Mouse (Mus musculus) embryonic facial prominence, embryonic 14.5 days (tissue): ENCODE data around the gene Aldh2. TPM values are rescaled to one million over a fixed set of nuclear protein-coding genes. Genes with fewer than 3 reads are reported as not detected.
A peak's percentile ranks its signal among the peaks of the same experiment; 100 is the strongest.

Experiments used
- ATAC-seq: fragments of 200-750 bp; cut with Nextera tagmentation; 2 replicates; pipeline ENCODE4 v1.8.0; 2017; ENCODE audit warnings: low read depth, moderate number of reproducible peaks, moderate TSS enrichment
- DNase-seq: peaks from one replicate; pipeline ENCODE4 v3.0.0-alpha.2; 2015; ENCODE audit warnings: low spot score
- H3K27ac ChIP-seq: fragments of 300-500 bp; sonication (generic); replicated peaks from 2 replicates; pipeline ENCODE4 v1.5.1; 2014; ENCODE audit warnings: low read depth, mild to moderate bottlenecking, low read length, moderate library complexity
- H3K27me3 ChIP-seq: fragments of 300-500 bp; sonication (generic); replicated peaks from 2 replicates; pipeline ENCODE4 v1.6.1; 2014; ENCODE audit warnings: low read length; ENCODE audit not compliant: control insufficient read depth, insufficient read depth
- H3K36me3 ChIP-seq: fragments of 300-500 bp; sonication (generic); 2 replicates; pipeline ENCODE4 v1.6.1; 2014; ENCODE audit warnings: low read length, mixed read lengths; ENCODE audit not compliant: control insufficient read depth, insufficient read depth
- H3K4me1 ChIP-seq: fragments of 300-500 bp; sonication (generic); 2 replicates; pipeline ENCODE4 v1.6.1; 2014; ENCODE audit warnings: antibody characterized with exemption, low read length; ENCODE audit not compliant: control insufficient read depth, insufficient read depth
- H3K4me2 ChIP-seq: fragments of 300-500 bp; sonication (generic); 2 replicates; pipeline ENCODE4 v1.6.1; 2014; ENCODE audit warnings: low read depth, mild to moderate bottlenecking, low read length, moderate library complexity, mixed read lengths
- H3K4me3 ChIP-seq: fragments of 300-500 bp; sonication (generic); 2 replicates; pipeline ENCODE4 v1.5.1; 2014; ENCODE audit warnings: low read depth, mild to moderate bottlenecking, low read length
- H3K9ac ChIP-seq: fragments of 300-500 bp; sonication (generic); 2 replicates; pipeline ENCODE4 v1.6.1; 2014; ENCODE audit warnings: low read depth, mild to moderate bottlenecking, low read length, moderate library complexity, mixed read lengths
- H3K9me3 ChIP-seq: fragments of 300-500 bp; sonication (generic); 2 replicates; pipeline ENCODE4 v1.6.1; 2016; ENCODE audit warnings: low read length; ENCODE audit not compliant: control insufficient read depth
- WGBS: fragments of 180-500 bp; shearing (Covaris S2); extraction: QIAGEN DNeasy Blood & Tissue Kit; methylation state at CpG from one replicate; pipeline ENCODE4 v1.1.7; 2014; 5-methylcytosine and 5-hydroxymethylcytosine counted together
- polyA plus RNA-seq: library from polyadenylated mRNA; unstranded; fragments of >200 nt; fragmentation: Nextera tagmentation; extraction: Ambion mirVana; gene quantifications from 2 replicates; pipeline ENCODE4 v1.2.1, GENCODE M21; 2014

Aldh2 gene
- polyA plus RNA-seq, 1 experiment from 2014 or later = 87.8 TPM

- peaks cover 8% of the 10 kb centered on the region; the same call in 1 of the 2 replicates for H3K4me1 ChIP-seq
- H3K4me2 ChIP-seq = no peak overlapping the region
- ATAC-seq (no peak), DNase-seq (peak; percentile 45)
- 55% methylated on average over 13 of the region's 13 CpGs for WGBS
- H3K4me3 ChIP-seq = no peak overlapping the region
- no peak overlapping the region for H3K27ac ChIP-seq
- no peaks in the 10 kb centered on the region for H3K27me3 ChIP-seq
- H3K9me3 ChIP-seq = no peaks in the 10 kb centered on the region
- H3K9ac ChIP-seq = no peak overlapping the region
- H3K36me3 ChIP-seq = no peaks in the 10 kb centered on the region
Measured at GRCm38 (mm10) chr5:121598871-121599610, 5.4 kb upstream of the Aldh2 start.

- no peaks in the 10 kb centered on the region for H3K27me3 ChIP-seq
- no peak overlapping the region for H3K9ac ChIP-seq
- H3K4me3 ChIP-seq = no peak overlapping the region
- DNase-seq (no peak), ATAC-seq (no peak)
- H3K9me3 ChIP-seq = no peaks in the 10 kb centered on the region
- 82% methylated on average over 7 of the region's 7 CpGs for WGBS
- no peaks in the 10 kb centered on the region for H3K36me3 ChIP-seq
- no peak overlapping the region for H3K27ac ChIP-seq
- H3K4me1 ChIP-seq = peaks cover 12% of the 10 kb centered on the region; the same call in 1 of the 2 replicates
- H3K4me2 ChIP-seq = no peak overlapping the region
Measured at GRCm38 (mm10) chr5:121597991-121598537, 4.4 kb upstream of the Aldh2 start.

GRCm38 (mm10) chr5:121597332-121597731 lies 3.7 kb upstream of the Aldh2 start:
- 66% methylated on average over 4 of the region's 4 CpGs for WGBS

GRCm38 (mm10) chr5:121596226-121596625 lies 2.6 kb upstream of the Aldh2 start:
- no peaks in the 10 kb centered on the region for H3K36me3 ChIP-seq
- no peak overlapping the region for H3K9ac ChIP-seq
- no peak overlapping the region for H3K27ac ChIP-seq
- no peaks in the 10 kb centered on the region for H3K9me3 ChIP-seq
- no peaks in the 10 kb centered on the region for H3K27me3 ChIP-seq
- no peak overlapping the region for H3K4me3 ChIP-seq
- 73% methylated on average over 6 of the region's 6 CpGs for WGBS
- DNase-seq (no peak), ATAC-seq (no peak)
- 0 out of 2 replicates have a peak, but pooled peaks cover 8% of the 10 kb centered on the region for H3K4me1 ChIP-seq
- no peak overlapping the region for H3K4me2 ChIP-seq

More at GRCm38 (mm10) chr5:121597332-121597731, 3.7 kb upstream of the Aldh2 start:
- no peaks in the 10 kb centered on the region for H3K36me3 ChIP-seq
- H3K9me3 ChIP-seq = no peaks in the 10 kb centered on the region
- no peaks in the 10 kb centered on the region for H3K27me3 ChIP-seq
- peaks cover 12% of the 10 kb centered on the region; the same call in 1 of the 2 replicates for H3K4me1 ChIP-seq
- DNase-seq (no peak), ATAC-seq (no peak)
- H3K4me2 ChIP-seq = no peak overlapping the region
- H3K27ac ChIP-seq = no peak overlapping the region
- no peak overlapping the region for H3K9ac ChIP-seq
- H3K4me3 ChIP-seq = no peak overlapping the region

GRCm38 (mm10) chr5:121595758-121596157 lies 2.1 kb upstream of the Aldh2 start:
- H3K4me1 ChIP-seq = 0 out of 2 replicates have a peak, but pooled peaks cover 8% of the 10 kb centered on the region
- 82% methylated on average over 6 of the region's 6 CpGs for WGBS
- no peak overlapping the region for H3K9ac ChIP-seq
- H3K9me3 ChIP-seq = no peaks in the 10 kb centered on the region
- DNase-seq (no peak), ATAC-seq (no peak)
- H3K4me3 ChIP-seq = no peak overlapping the region
- H3K27me3 ChIP-seq = no peaks in the 10 kb centered on the region
- H3K36me3 ChIP-seq = no peaks in the 10 kb centered on the region
- H3K27ac ChIP-seq = no peak overlapping the region
- H3K4me2 ChIP-seq = no peak overlapping the region

GRCm38 (mm10) chr5:121594714-121595313 lies 1.2 kb upstream of the Aldh2 start:
- no peak for ATAC-seq
- H3K27ac ChIP-seq = no peak overlapping the region
- no peak overlapping the region; the same call in 1 of the 2 replicates for H3K9ac ChIP-seq
- H3K4me2 ChIP-seq = peak overlapping the region; percentile 70; the same call in 1 of the 2 replicates
- H3K36me3 ChIP-seq = no peaks in the 10 kb centered on the region
- H3K4me3 ChIP-seq = no peak overlapping the region
- no peaks in the 10 kb centered on the region for H3K27me3 ChIP-seq
- no peaks in the 10 kb centered on the region for H3K9me3 ChIP-seq
- 0 out of 2 replicates have a peak, but pooled peaks cover 8% of the 10 kb centered on the region for H3K4me1 ChIP-seq
- 79% methylated on average over 6 of the region's 6 CpGs for WGBS
- DNase-seq = no peak

- peak overlapping the region; percentile 86 for H3K9ac ChIP-seq
- no peaks in the 10 kb centered on the region for H3K27me3 ChIP-seq
- peak overlapping the region; percentile 86 for H3K27ac ChIP-seq
- no peak for DNase-seq
- peak overlapping the region; percentile 75 for H3K4me3 ChIP-seq
- H3K36me3 ChIP-seq = no peaks in the 10 kb centered on the region
- H3K4me1 ChIP-seq = 0 out of 2 replicates have a peak, but pooled peaks cover 8% of the 10 kb centered on the region
- H3K9me3 ChIP-seq = no peaks in the 10 kb centered on the region
- WGBS = 2% methylated on average over 33 of the region's 33 CpGs
- peak overlapping the region; percentile 70 for H3K4me2 ChIP-seq
- peak; percentile 41; the same call in 1 of the 2 replicates for ATAC-seq
Measured at GRCm38 (mm10) chr5:121592816-121593407, 712 bp downstream of the Aldh2 start.

- Histone ChIP-seq H3K4me3 (peak overlapping the region; percentile 75), H3K27me3 (no peaks in the 10 kb centered on the region), H3K9ac (peak overlapping the region; percentile 86; the same call in 1 of the 2 replicates), H3K36me3 (no peaks in the 10 kb centered on the region), H3K9me3 (no peaks in the 10 kb centered on the region), H3K4me1 (0 out of 2 replicates have a peak, but pooled peaks cover 8% of the 10 kb centered on the region), H3K27ac (no peak overlapping the region), H3K4me2 (peak overlapping the region; percentile 70)
- ATAC-seq (no peak), DNase-seq (no peak)
- 54% methylated on average over 11 of the region's 11 CpGs for WGBS
Measured at GRCm38 (mm10) chr5:121592064-121592815, 1.4 kb downstream of the Aldh2 start.
